Mouse (Mus musculus) stomach, postnatal 0 days (tissue): ENCODE measurements at regions not wholly inside any gene's neighbourhood (a gene's known extent, or its start where the extent isn't known, plus 50 kb on each side); places are given as distances from the start of the nearest gene placed in this dataset.

ENCODE experiments used
- CTCF ChIP-seq: IDR thresholded peaks from 2 replicates; pipeline ENCODE4 v1.5.1; 2016; ENCODE audit warnings: antibody characterized with exemption, low read depth, mild to moderate bottlenecking, moderate library complexity
- EP300 ChIP-seq: optimal IDR thresholded peaks from 2 replicates; pipeline ENCODE3; 2016; ENCODE audit warnings: antibody characterized with exemption

DNA sequence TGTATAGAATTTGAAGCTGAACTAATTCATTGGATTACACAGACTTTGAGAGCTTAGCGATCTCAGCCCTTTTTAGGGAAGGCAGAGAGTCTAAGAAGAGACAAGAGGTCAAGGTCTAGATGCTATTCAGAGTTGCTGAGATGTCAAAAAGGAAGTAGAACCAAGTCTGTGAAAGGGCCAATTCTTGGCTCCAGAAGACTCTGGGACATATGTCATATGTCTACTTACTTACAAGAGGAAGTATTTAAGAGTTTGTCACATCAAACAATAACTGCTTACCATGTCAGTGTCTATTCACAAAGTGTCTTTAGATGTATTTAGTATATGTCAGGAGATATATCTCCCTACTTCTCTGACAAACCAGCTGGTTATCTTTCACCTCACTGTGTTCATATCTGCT lies 607.4 kb upstream of the Fam92a start:
- no peak for TF ChIP-seq EP300
- TF ChIP-seq CTCF = no peak
